Mouse (Mus musculus): ENCODE data around the gene Plekhd1. TPM values are rescaled to one million over a fixed set of nuclear protein-coding genes. Genes with fewer than 3 reads are reported as not detected.

Gene Plekhd1
- total RNA-seq (2021) = 1 to 10 TPM; 6.2 to 7.5 TPM

DNA sequence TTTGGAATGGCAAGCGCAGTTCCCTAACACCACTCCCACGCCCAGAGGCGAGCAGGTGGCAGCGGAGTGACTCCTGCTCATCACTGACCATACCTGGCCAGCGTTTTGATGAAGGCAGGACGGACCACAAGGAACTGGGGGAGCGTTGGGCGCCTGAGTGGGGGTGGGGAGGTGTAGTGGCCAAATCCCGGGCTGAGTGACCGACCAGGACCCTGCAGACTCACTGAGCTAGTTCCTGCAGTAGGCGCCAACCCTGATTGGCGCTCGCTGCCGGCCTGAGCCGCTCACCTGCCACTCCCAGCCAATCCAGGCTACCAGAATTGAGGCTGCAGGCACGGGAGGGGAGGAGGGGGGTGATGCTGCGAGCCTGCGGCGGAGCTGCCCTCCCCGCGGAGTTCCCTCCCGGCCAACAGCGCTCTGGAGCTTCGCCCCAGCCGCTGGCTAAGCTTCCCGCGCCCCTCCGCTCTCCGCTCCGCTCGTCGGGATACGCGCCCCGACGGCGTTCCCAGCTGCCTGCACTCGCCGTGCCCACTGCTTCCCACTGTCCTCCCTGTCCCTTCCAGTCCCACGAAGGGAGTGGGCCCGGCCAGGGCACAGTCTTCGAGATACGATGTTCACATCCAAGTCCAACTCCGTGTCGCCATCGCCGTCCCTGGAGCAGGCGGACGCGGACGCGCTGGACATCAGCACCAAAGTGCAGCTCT lies at the start of gene Plekhd1:
Plekhd1 (plus strand) TSS at position 323 of the 704 bp plus-strand sequence.
- DNase-seq (ENCODE audit: extremely low spot score in 1 of 2, low spot score in 1 of 2) = peak in 1 of 2 experiments; percentile 15

GRCm38 (mm10) chr12:80642725-80643692 lies 49.4 kb upstream of the Plekhd1 start:
- DNase-seq (ENCODE audit: extremely low spot score in 1 of 2, low spot score in 1 of 2) = peak in 1 of 2 experiments; percentile 51

- DNase-seq (ENCODE audit: extremely low spot score in 1 of 2, low spot score in 1 of 2) = peak; percentile 87 to 88
These were observed 48.5 kb upstream of the Plekhd1 start, which contains the start of the genes Slc39a9 and Erh for GRCm38 (mm10) chr12:80643693-80644505. Gene Slc39a9 (plus strand): TSS chr12:80643883. Gene Erh (minus strand): TSS chr12:80644341.

DNA sequence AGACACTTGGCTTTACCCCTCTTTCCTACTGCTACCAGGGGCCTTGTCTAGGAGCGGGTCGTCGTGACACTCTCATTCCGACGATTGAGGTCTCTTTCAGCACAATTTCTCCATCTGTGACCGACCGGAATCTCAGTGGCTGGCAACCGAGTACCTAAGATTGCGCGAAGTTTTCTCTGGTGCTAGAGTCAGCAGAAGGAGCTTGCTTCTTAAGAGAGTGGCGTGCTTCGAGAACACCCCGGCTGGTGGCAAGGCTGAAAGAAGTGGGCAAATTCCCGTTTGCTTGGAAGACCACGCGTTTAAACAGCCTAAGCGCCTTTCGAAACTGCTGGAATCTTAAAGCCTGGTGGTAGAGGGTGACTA lies 47.9 kb upstream of the Plekhd1 start:
- DNase-seq (ENCODE audit: extremely low spot score in 1 of 2, low spot score in 1 of 2) = peak in 1 of 2 experiments; percentile 5

DNA sequence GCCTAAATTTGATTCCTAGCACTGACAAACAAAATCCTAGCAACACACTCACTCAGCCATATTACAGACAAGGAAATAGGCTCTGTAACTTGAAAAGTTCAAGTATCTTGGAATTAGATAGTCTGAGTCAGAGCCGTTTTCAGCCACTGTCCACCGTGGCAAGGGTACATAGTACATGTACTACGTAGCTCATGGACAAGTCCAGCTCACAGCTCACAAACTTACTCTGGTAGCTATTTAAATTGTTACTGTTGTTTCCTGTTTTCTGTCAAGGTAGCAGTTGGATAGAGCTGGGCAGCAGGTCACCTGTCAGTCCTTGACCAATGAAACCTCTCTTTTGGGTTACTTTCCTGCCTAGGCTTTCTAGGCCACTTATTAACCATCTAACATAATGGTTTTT lies 46.0 kb upstream of the Plekhd1 start:
- no peak for DNase-seq (ENCODE audit: extremely low spot score in 1 of 2, low spot score in 1 of 2)

GRCm38 (mm10) chr12:80653951-80654658 lies 38.3 kb upstream of the Plekhd1 start:
- DNase-seq (ENCODE audit: extremely low spot score in 1 of 2, low spot score in 1 of 2) = no peak

- DNase-seq (ENCODE audit: extremely low spot score in 1 of 2, low spot score in 1 of 2) = no peak
These were observed 37.7 kb upstream of the Plekhd1 start for GRCm38 (mm10) chr12:80654659-80655025.

- no peak for DNase-seq (ENCODE audit: extremely low spot score in 1 of 2, low spot score in 1 of 2)
These were observed 33.7 kb upstream of the Plekhd1 start for GRCm38 (mm10) chr12:80658661-80659060.

DNA sequence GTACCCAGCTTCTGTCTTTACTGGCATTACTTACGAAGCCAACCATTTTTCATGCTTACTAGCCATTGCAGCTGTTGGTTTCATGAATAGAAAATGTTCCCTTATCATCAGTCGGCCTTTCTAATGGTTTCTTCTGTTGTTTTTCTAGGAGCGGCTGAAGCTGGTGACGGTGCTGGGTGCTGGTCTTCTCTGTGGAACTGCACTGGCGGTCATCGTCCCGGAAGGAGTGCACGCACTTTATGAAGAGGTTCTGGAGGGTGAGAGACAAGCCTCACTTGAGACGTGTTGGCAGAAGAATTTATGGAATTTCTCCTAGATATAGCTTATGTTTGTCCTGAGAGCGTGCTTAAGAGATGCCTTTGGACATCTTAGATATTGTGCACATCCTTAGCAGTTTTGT lies 30.1 kb upstream of the Plekhd1 start:
- no peak for DNase-seq (ENCODE audit: extremely low spot score in 1 of 2, low spot score in 1 of 2)

DNA sequence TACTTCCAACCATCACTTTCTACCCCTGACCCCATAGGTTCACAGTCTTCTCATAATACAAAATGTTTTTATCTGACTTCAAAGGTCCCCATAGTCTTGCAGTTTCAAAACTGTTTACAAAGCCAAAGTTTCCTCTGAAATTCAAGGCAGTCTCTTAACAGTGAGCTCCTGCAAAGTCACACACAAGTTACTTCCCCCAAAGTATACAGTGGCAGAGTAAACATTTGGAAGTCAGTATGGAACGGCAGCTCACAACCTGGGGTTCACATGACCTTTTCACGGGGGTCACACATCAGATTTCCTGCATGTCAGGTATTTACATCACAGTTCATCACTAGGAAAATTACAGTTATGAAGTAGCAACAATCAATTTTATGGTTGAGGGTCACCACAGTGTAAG lies 28.5 kb upstream of the Plekhd1 start:
- no peak for DNase-seq (ENCODE audit: extremely low spot score in 1 of 2, low spot score in 1 of 2)

DNA sequence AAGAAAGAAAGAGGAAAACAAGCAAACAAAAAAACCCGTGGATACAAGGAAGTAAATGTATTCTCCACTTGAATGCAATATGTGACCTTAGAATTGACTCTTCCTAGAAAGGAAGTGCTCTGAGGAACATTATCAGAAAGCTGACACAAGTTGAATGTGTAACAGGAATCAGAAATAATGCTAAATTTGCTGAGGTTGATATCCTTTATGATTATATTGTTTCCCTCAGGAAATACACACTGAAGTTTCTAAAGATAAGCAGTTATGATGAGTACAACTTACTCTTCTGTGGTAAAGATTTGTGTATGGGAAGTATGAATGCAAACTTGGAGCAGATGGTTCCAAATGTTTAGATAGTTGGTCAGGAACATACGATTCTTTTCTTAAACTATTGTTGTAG lies 24.0 kb upstream of the Plekhd1 start:
- DNase-seq (ENCODE audit: extremely low spot score in 1 of 2, low spot score in 1 of 2) = no peak

- peak in 1 of 2 experiments; percentile 67 for DNase-seq (ENCODE audit: extremely low spot score in 1 of 2, low spot score in 1 of 2)
These were observed 19.2 kb upstream of the Plekhd1 start for GRCm38 (mm10) chr12:80673170-80673569.

GRCm38 (mm10) chr12:80681340-80681739 lies 11.1 kb upstream of the Plekhd1 start:
- peak in 1 of 2 experiments; percentile 32 for DNase-seq (ENCODE audit: extremely low spot score in 1 of 2, low spot score in 1 of 2)

DNA sequence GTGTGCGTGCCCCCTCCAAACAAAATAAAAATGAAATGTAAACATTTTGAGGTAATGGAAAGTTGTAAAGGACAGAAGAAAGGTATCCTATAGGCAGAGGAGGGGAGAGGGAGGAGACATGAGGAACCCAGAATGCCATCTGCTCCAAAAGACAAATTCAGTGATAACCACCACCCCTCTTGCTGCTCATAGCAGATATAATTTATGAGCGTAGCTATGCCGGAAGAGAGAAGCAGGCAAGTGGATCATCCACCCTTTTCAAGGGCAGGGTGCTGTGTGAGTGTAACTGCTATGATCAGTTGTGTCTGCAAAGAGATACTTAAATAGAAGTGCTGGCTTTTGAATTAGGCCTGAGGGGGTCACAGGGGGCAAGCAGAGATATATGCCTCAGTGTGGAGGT lies 8.8 kb upstream of the Plekhd1 start:
- DNase-seq (ENCODE audit: extremely low spot score in 1 of 2, low spot score in 1 of 2) = no peak

GRCm38 (mm10) chr12:80684316-80684715 lies 8.1 kb upstream of the Plekhd1 start:
- no peak for DNase-seq (ENCODE audit: extremely low spot score in 1 of 2, low spot score in 1 of 2)

DNA sequence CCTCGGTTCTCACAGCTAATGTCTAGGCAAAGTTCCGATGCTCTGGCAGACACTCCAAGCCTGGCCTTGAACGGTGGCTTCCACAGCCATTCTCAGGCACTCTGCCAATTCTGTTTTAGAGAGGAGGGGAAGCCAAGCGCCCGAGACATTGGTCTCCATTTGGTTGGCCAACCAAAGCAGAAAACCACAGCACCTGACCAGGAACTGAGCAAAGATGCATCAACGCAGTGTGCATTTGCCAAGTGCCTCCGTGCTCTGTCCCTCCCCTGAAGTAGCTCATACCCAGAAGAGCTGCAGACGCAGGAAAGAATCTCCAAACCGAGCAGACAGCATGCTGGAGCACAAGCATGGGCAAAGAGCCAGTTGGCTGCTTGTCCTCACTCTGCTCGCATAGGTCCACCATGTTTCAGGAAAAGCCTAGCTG lies 4.6 kb upstream of the Plekhd1 start:
- peak in 1 of 2 experiments; percentile 26 for DNase-seq (ENCODE audit: extremely low spot score in 1 of 2, low spot score in 1 of 2)

DNA sequence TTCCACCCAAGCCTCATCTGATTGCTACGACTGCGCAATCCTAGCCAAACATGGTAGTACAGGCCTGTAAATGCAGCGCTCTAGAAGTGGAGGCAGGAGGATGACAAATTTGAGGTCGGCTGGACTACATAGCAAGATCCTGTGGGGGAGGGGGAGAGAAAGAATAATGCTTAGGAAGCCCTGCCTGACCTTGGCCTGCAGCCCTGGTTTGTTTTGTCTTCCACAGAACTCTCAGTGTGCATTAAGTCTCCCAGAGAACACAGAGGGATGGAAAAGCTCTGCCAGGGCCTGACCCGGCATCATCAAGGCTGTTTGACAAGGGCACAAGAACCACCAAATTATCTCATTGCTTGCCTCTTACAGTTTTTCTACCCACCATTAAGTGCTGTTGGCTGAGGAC lies 2.7 kb upstream of the Plekhd1 start:
- DNase-seq (ENCODE audit: extremely low spot score in 1 of 2, low spot score in 1 of 2) = no peak

- DNase-seq (ENCODE audit: extremely low spot score in 1 of 2, low spot score in 1 of 2) = no peak
These were observed 710 bp upstream of the Plekhd1 start for GRCm38 (mm10) chr12:80691671-80692091.

- no peak for DNase-seq (ENCODE audit: extremely low spot score in 1 of 2, low spot score in 1 of 2)
These were observed 1.3 kb downstream of the Plekhd1 start for GRCm38 (mm10) chr12:80693700-80694099.

DNA sequence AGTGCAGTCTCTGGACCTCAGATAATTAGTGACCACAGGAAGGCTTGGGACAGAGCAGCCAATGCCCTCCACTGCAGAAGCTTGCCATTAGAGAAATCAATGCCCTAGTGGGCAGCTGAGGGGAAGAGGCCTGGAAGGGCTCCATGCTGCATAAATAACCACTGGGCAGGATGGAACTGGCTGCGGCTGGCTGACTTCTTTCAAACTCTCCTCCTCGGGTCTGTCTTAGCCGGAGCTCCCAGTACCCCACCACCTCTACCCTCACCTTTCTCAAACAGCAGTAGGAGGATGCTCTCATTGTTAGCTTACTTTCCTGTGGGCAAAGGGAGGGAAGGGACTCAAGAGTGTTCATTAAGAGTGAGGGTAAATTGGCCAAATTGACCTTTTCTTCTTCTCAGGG lies 2.6 kb downstream of the Plekhd1 start:
- DNase-seq (ENCODE audit: extremely low spot score in 1 of 2, low spot score in 1 of 2) = no peak
